Mouse (Mus musculus) hindbrain, embryonic 13.5 days (tissue): ENCODE measurements around the gene Gm44805. TPM values are rescaled to one million over a fixed set of nuclear protein-coding genes. Genes with fewer than 3 reads are reported as not detected.

Experiments
- ATAC-seq: fragments of 200-750 bp; cut with Nextera tagmentation; 2 replicates; pipeline ENCODE4 v1.8.0; 2017; ENCODE audit warnings: moderate TSS enrichment; ENCODE audit not compliant: low FRiP score
- H3K27ac ChIP-seq: fragments of 300-500 bp; sonication (generic); 2 replicates; pipeline ENCODE4 v1.5.1; 2015; ENCODE audit warnings: inconsistent platforms, mild to moderate bottlenecking, moderate library complexity
- H3K27me3 ChIP-seq: fragments of 300-500 bp; sonication (generic); 2 replicates; pipeline ENCODE4 v1.6.1; 2015; ENCODE audit warnings: mild to moderate bottlenecking, inconsistent platforms
- H3K36me3 ChIP-seq: fragments of 300-500 bp; sonication (generic); 2 replicates; pipeline ENCODE4 v1.6.1; 2015; ENCODE audit warnings: mild to moderate bottlenecking, inconsistent platforms
- H3K4me1 ChIP-seq: fragments of 300-500 bp; sonication (generic); replicated peaks from 2 replicates; pipeline ENCODE4 v1.6.1; 2015; ENCODE audit warnings: inconsistent platforms
- H3K4me2 ChIP-seq: fragments of 300-500 bp; sonication (generic); 2 replicates; pipeline ENCODE4 v1.6.1; 2015; ENCODE audit warnings: inconsistent platforms, mild to moderate bottlenecking, moderate library complexity
- H3K4me3 ChIP-seq: fragments of 300-500 bp; sonication (generic); 2 replicates; pipeline ENCODE4 v1.5.1; 2015; ENCODE audit warnings: mild to moderate bottlenecking, inconsistent platforms
- H3K9ac ChIP-seq: fragments of 300-500 bp; sonication (generic); 2 replicates; pipeline ENCODE4 v1.6.1; 2015; ENCODE audit warnings: mild to moderate bottlenecking, inconsistent platforms
- H3K9me3 ChIP-seq: fragments of 300-500 bp; sonication (generic); 2 replicates; pipeline ENCODE4 v1.6.1; 2016; ENCODE audit warnings: inconsistent platforms
- WGBS: fragments of 180-500 bp; shearing (Covaris S2); methylation state at CpG from one replicate; pipeline ENCODE4 v1.1.7; 2015; 5-methylcytosine and 5-hydroxymethylcytosine counted together
- polyA plus RNA-seq: library from polyadenylated mRNA; unstranded; fragments of >200 nt; fragmentation: Nextera tagmentation; extraction: Ambion mirVana; gene quantifications from 2 replicates; pipeline ENCODE4 v1.2.1, GENCODE M21; 2015

Gene Gm44805
- polyA plus RNA-seq, 1 experiment from 2014 or later, result not detected

DNA sequence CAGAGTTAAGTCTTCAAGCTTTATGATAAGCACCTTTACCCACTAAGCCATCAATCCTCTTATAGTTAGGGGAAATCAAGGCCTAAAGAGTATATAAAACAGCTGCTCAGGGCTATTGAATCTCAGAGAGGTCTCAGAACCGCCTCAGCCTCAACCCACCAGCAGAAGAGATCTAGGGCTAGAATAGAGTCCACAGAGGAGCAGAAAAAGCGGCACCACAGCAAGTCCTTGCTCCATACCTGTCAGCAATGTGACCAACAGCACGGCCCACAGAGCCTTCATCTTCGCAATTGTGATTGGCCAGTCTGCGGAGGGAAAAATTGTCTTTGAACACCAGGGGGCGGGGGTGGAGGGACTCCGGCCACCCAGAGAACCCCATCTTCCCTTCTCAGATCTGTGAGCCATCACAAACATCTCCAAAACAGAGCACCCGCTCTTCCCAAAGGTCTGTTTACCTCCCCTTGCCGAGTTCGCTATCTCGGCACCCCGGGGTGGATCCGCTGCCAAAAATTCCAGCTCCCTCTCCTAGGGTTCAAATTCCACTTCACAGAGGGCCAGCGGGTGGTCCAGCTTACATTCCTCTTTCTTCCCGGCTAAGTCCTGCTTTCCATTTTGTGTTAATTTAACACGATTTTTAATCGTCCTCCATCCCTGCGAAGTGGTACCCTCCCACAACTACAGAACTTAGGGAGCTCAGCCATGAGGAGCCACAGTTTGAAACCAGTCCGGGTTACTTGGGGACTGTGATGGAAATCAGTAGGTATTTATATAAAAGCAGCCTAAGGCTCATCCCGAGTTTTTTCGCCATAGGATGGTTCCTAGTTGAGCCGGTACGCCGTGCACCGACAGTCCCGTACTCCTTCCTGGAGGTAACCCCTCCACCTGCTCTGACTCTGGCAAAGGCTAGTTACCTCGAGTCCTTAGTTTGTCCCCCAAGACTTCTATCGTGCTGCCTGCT, 17.0 kb upstream of the Gm44805 start:
- H3K9ac ChIP-seq, result peak overlapping the region; percentile 68
- no peaks in the 10 kb centered on the region for H3K9me3 ChIP-seq
- ATAC-seq, result 0 out of 2 replicates have a peak, but pooled peaks have one; percentile 3
- H3K27me3 ChIP-seq, result peaks cover 12% of the 10 kb centered on the region; the same call in 1 of the 2 replicates
- H3K27ac ChIP-seq, result peak overlapping the region; percentile 19; the same call in 1 of the 2 replicates
- 2% methylated on average over 28 of the region's 28 CpGs for WGBS
- H3K4me1 ChIP-seq, result peaks cover 26% of the 10 kb centered on the region
- peaks cover 22% of the 10 kb centered on the region for H3K36me3 ChIP-seq
- H3K4me2 ChIP-seq, result peak overlapping the region; percentile 58
- H3K4me3 ChIP-seq, result peak overlapping the region; percentile 35

DNA sequence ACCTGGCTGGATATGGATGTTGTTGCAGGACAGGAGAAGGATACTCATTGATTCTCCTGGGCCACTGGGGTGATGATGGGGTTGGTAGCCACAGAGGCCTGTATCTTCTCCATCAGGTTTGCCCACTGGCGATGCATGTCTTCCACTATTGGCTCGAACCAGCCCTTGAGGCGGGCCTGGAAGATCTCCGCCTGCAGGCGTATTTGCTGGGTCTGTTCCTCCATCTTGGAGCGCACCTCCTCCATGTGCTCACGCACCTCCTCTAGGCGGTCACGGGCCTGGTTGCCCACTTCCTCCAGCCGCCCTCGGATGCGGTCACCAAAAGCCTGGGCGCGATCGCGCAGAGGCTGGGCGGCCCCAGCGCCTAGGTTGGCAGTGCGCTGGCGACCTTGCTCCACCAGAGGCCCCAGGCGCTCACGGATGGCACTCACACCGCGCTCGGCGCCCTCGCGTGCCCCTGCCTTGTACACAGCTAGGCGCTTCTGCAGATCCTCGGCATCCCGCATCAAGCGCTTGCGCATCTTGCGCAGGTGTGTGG, 15.2 kb upstream of the Gm44805 start:
- H3K4me1 ChIP-seq, result peaks cover 30% of the 10 kb centered on the region
- H3K27me3 ChIP-seq, result peaks cover 12% of the 10 kb centered on the region; the same call in 1 of the 2 replicates
- ATAC-seq, result no peak
- no peaks in the 10 kb centered on the region for H3K9me3 ChIP-seq
- no peak overlapping the region for H3K27ac ChIP-seq
- H3K36me3 ChIP-seq, result peaks cover 10% of the 10 kb centered on the region
- no peak overlapping the region for H3K9ac ChIP-seq
- H3K4me3 ChIP-seq, result no peak overlapping the region
- 96% methylated on average over 34 of the region's 34 CpGs for WGBS
- H3K4me2 ChIP-seq, result no peak overlapping the region

DNA sequence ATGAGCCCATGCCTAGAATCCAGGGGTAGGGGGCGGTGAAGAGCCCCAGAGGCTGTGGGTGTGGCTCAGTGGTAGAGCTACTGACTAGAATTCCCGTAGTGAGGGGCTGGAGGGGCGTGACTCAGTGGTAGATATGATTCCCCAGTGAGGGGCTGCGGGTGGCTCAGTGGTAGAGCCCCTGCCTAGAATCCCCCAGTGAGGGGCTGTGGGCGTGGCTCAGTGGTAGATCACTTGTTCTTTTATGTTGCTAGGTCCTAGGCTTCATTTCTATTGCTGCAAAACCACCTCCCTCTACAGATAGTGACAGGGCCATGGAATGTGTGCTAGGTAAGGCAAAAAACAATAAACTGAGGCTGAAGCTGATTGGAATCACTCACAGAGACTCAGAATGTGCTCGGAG, 14.7 kb upstream of the Gm44805 start:
- no peak overlapping the region for H3K9ac ChIP-seq
- no peak for ATAC-seq
- H3K4me3 ChIP-seq, result no peak overlapping the region
- H3K36me3 ChIP-seq, result peaks cover 8% of the 10 kb centered on the region
- 87% methylated on average over 6 of the region's 6 CpGs for WGBS
- H3K4me1 ChIP-seq, result peaks cover 29% of the 10 kb centered on the region
- H3K27ac ChIP-seq, result no peak overlapping the region
- peaks cover 12% of the 10 kb centered on the region; the same call in 1 of the 2 replicates for H3K27me3 ChIP-seq
- no peaks in the 10 kb centered on the region for H3K9me3 ChIP-seq
- H3K4me2 ChIP-seq, result no peak overlapping the region

DNA sequence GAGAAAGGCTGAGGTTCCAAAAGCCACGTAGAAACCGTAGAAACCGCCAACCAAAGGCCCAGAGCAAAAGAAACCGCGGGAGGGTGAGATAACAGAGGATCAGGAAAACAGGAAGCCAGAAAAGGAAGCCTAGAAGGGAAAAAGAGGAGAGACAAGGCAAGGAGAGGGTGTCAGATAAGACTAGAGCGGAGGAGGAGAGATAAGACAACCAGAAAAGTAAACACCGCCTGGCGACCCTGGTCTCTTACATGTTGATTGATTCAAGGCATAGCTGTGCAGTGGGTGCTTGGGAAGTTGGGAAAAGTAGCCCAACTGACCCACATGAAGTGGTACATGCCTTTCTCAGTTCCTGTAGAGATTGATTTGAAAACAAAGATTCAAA, 14.0 kb upstream of the Gm44805 start:
- Histone ChIP-seq H3K4me1 (peaks cover 27% of the 10 kb centered on the region), H3K9ac (no peak overlapping the region), H3K36me3 (peaks cover 8% of the 10 kb centered on the region), H3K27me3 (peaks cover 12% of the 10 kb centered on the region; the same call in 1 of the 2 replicates), H3K27ac (no peak overlapping the region), H3K4me3 (no peak overlapping the region), H3K4me2 (no peak overlapping the region), H3K9me3 (no peaks in the 10 kb centered on the region)
- no peak for ATAC-seq
- WGBS, result 59% methylated on average over 8 of the region's 8 CpGs

DNA sequence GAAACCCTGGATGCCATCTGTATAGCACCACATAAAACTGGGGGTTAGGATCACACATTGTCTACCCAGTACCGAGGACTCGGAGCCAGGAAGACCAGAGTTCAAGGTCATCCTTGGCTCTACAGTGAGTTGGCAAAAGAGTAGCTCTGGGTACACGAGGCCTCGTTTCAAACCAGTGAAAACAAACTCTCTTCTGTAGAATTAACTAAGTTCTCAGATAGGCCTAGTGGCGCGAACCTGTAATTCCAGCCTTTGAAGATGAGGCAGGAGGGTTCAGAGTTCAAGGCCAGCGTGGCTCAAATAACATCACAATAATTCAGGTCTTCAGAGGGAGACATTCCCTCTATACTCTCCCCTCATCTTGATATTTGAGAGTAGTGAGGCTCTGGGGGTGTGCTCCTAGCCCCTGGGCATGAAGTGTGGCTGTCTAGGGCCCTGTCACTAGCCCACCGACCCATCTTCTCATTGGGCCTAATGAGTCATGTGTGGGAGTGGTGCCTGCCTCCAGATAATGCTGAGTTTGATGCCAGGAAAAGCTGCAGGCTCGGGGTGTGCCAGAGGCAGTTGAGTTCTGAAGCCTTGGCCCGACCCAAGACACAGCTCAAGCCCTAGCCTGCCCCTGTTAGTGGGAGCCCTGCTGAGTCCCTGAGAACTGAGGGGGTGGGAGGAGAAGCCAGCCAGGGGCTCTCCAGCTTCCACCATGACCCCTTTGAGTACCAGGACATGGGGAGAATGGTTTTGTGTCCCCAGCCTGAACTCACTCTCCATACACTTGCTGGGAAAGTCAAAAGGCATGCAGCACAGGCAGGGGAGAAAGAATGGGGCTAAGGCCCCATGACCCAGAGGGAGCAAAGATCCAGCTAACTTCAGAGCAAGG, 13.4 kb upstream of the Gm44805 start:
- Histone ChIP-seq H3K27ac (no peak overlapping the region), H3K9ac (no peak overlapping the region), H3K4me3 (no peak overlapping the region), H3K4me2 (no peak overlapping the region), H3K4me1 (peaks cover 26% of the 10 kb centered on the region), H3K36me3 (peaks cover 8% of the 10 kb centered on the region), H3K27me3 (peaks cover 12% of the 10 kb centered on the region; the same call in 1 of the 2 replicates), H3K9me3 (no peaks in the 10 kb centered on the region)
- 90% methylated on average over 10 of the region's 10 CpGs for WGBS
- ATAC-seq, result no peak

DNA sequence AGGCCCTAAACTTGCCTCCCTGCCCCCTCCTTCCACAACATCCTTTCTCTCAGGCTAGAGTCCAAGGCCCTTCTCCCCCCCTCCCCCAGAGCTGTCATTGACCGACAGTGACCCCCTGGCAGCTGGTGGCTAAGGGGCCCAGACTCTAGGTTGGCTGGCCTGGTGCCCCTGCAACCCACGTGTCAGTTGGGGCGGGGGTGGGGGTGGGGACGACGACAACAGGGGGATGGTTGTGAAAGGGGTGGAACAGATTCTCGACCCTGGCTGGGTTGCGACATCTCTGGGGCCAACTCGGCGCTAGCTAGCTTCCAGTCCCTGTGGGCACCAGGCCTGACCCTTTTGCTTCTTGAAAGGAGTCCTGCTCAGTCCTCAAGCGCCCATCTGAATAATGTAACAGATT, 12.2 kb upstream of the Gm44805 start:
- Histone ChIP-seq H3K9ac (no peak overlapping the region), H3K4me1 (peaks cover 14% of the 10 kb centered on the region), H3K4me3 (no peak overlapping the region), H3K36me3 (peaks cover 8% of the 10 kb centered on the region), H3K4me2 (no peak overlapping the region), H3K27ac (no peak overlapping the region), H3K9me3 (no peaks in the 10 kb centered on the region), H3K27me3 (0 out of 2 replicates have a peak, but pooled peaks cover 7% of the 10 kb centered on the region)
- ATAC-seq, result no peak
- 26% methylated on average over 9 of the region's 10 CpGs for WGBS

DNA sequence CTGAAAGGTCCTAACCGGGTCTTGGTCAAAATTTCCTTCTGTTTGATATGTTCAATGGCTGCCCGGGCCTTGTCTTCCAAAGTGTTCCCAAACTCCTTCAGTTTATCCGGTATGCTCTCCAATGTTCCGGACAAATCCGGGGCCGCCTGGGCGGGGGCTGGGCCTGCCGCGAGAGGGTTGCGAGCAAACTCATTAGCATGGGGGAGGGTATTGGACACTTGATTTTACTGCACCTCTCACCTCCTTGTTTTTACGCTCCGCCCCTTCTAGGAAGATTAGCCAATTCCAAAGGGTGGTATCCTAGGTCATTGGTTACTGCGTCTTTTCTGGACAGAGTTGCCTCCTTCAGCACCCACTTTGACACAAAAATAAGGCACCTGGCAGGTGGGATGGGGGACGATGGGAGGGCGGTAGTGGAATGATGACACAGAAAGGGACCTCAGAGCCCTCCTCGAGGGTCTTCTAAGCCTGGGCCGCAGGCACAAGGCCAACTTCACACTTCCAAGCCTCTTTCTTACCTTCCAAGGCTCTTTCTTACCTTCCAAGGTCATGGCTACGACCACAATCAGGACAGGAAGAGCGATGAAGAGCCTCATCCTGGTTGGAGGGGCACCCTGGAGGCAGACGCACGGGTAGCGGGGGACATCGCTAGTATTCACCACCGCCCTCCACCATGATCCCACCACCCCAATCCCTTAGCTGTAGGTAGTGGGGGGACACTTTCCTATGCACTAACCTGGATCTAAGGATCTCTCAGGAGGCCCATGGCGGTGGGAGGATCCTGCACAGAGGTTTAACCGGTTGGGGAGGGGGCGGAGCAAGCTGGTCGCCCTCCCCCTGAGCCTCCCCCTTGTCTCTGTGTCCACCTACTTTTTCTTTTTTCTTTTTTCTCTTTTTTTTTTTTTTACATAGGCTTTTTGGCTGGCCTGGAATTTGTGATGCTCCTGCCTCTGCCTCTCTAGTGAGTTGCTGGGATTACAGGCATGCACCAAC, 10.9 kb upstream of the Gm44805 start, which contains the start of gene Apoc1:
Gene Apoc1, minus strand, starts transcription at position 788 of the 993 bp plus-strand sequence.
- H3K9ac ChIP-seq, result no peak within 1 kb of the TSS
- ATAC-seq, result no peak

DNA sequence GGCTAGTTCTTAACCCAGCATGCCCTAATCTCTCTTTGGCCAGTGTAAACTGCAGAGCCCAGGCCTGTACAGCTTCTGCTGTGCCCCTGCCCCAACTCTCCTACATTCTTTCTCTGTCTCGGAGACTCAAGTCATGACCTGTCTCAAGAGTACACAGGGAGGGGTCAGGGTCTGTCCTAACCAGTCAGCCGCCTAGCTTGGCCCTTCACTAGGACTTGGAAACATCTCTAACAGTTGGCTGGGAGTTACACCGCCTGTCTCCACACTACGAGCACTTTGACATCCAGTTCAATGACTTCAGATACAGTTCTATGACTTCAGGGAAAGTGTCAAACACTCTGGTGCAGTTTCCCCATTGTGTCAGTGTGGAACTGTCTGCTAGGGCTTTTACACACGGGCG, 10.2 kb upstream of the Gm44805 start:
- Histone ChIP-seq H3K27me3 (no peaks in the 10 kb centered on the region), H3K4me1 (peaks cover 9% of the 10 kb centered on the region; the same call in 1 of the 2 replicates), H3K27ac (no peak overlapping the region), H3K4me3 (no peak overlapping the region), H3K36me3 (peaks cover 4% of the 10 kb centered on the region), H3K9me3 (no peaks in the 10 kb centered on the region), H3K9ac (no peak overlapping the region), H3K4me2 (no peak overlapping the region)
- 80% methylated on average over 6 of the region's 6 CpGs for WGBS
- ATAC-seq, result no peak

More for the DNA sequence above, 10.9 kb upstream of the Gm44805 start, which contains the start of gene Apoc1:
- Histone ChIP-seq H3K4me3 (no peak within 1 kb of the TSS), H3K36me3 (peaks cover 8% of the 10 kb centered on the region), H3K9me3 (no peaks in the 10 kb centered on the region), H3K4me2 (no peak within 1 kb of the TSS), H3K27ac (no peak within 1 kb of the TSS), H3K4me1 (peaks cover 9% of the 10 kb centered on the region; the same call in 1 of the 2 replicates), H3K27me3 (no peaks in the 10 kb centered on the region)
- 53% methylated on average over 28 of the region's 28 CpGs for WGBS

DNA sequence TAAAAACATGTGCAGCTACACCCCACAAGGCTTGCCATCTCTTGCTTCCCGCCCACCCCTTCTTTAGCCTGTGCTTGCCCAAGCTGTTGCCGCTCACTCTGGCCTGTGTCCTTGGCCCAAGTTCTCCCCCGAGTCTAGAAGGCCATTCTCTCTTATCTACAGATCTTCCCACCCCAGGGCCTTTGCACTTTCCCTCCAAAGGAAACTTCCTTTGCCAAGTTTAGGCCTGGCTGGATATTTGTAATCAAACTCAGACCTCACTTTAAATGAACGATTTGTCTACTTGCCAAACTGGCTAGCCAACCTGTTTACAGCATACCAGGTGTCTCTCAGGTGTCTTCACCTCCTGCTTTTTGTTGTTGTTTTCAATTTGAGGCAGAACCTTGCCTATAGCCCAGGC, 9.6 kb upstream of the Gm44805 start:
- H3K36me3 ChIP-seq, result no peaks in the 10 kb centered on the region
- no peaks in the 10 kb centered on the region for H3K9me3 ChIP-seq
- H3K9ac ChIP-seq, result no peak overlapping the region
- 94% methylated on average over 4 of the region's 4 CpGs for WGBS
- no peak for ATAC-seq
- H3K27ac ChIP-seq, result no peak overlapping the region
- H3K27me3 ChIP-seq, result no peaks in the 10 kb centered on the region
- peaks cover 9% of the 10 kb centered on the region; the same call in 1 of the 2 replicates for H3K4me1 ChIP-seq
- H3K4me3 ChIP-seq, result no peak overlapping the region
- H3K4me2 ChIP-seq, result no peak overlapping the region

DNA sequence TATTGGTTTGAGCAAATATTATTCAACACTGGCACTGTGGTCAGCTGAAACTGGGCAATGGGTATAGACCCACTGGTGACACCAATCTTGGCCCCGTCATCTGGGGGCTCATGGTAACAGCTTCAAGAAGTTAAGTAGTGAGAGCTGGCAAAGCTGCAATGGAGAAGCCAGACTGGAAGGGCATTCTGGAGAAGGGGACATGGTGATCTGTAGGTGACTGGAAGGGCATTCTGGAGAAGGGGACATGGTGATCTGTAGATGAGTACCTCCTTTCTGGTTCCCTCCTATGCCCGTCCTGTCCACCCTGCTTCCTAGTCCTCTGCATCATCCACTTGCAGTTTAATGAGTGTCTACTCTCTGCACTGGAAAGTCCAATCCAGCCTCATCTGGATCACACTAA, 7.4 kb upstream of the Gm44805 start:
- H3K36me3 ChIP-seq, result no peaks in the 10 kb centered on the region
- H3K4me2 ChIP-seq, result no peak overlapping the region
- ATAC-seq, result no peak
- no peak overlapping the region for H3K9ac ChIP-seq
- H3K9me3 ChIP-seq, result no peaks in the 10 kb centered on the region
- no peak overlapping the region for H3K4me3 ChIP-seq
- H3K27me3 ChIP-seq, result no peaks in the 10 kb centered on the region
- H3K4me1 ChIP-seq, result peaks cover 8% of the 10 kb centered on the region; the same call in 1 of the 2 replicates
- WGBS, result 92% methylated on average over 2 of the region's 2 CpGs
- H3K27ac ChIP-seq, result no peak overlapping the region

DNA sequence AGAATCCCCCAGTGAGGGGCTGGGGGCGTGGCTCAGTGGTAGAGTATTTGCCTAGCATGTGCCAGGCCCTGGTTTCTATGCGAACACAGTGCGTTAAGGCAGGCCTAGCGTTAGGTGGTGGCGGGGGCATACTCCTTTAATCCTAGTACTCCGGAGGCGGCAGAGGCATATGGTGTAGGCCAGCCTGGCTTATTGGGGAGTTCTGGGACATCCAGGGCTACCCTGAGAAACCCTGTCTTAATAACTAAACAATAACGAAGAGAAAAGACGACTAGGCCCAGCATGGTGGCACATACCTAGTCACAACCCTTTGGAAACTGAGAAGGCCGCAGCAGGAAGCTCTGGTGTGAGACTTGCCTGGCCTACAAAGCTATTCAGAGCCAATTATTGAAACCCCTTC, 6.9 kb upstream of the Gm44805 start:
- Histone ChIP-seq H3K9me3 (no peaks in the 10 kb centered on the region), H3K36me3 (no peaks in the 10 kb centered on the region), H3K4me3 (no peak overlapping the region), H3K9ac (no peak overlapping the region), H3K4me1 (peaks cover 3% of the 10 kb centered on the region; the same call in 1 of the 2 replicates), H3K27ac (no peak overlapping the region), H3K27me3 (no peaks in the 10 kb centered on the region), H3K4me2 (no peak overlapping the region)
- WGBS, result 90% methylated on average over 10 of the region's 10 CpGs
- ATAC-seq, result no peak
